Mouse (Mus musculus): ENCODE data around the gene Retreg1.

DNA sequence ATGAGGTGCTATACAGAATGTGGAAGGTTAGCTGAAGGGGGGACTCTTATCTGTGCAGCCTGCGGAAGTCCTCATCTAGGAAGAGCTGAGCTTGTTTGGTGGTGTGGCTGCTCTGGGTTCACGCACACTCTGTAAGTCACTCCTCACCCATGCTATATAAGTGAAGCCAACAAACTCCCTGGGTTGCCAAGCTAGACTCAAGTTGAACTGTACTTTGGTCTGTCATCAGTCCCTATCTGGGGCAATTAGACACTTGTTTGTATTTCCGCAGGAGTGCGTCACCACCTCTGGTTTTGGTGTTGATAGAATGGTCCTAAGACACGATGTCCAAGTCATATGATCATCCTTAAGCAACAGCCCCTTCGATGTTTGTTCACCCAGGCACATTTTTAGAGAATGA is 132.8 kb downstream of the Retreg1 start:
- no peak for TF ChIP-seq CTCF (IDR thresholded peaks at IDR 0.05)
- no peak for TF ChIP-seq POLR2A (IDR thresholded peaks at IDR 0.05; ENCODE audit: insufficient read depth, low read depth, low read length)
- TF ChIP-seq EP300 (IDR thresholded peaks at IDR 0.05; ENCODE audit: insufficient read depth, low read depth, low read length) = no peak
